Mouse (Mus musculus): ENCODE measurements at regions not wholly inside any gene's neighbourhood (a gene's known extent, or its start where the extent isn't known, plus 50 kb on each side); places are given as distances from the start of the nearest gene placed in this dataset.

GRCm38 (mm10) chr1:64195294-64195693 lies 73.2 kb upstream of the Klf7 start:
- Histone ChIP-seq H3K4me2 (no peak overlapping the region), H3K9ac (no peak overlapping the region), H3K4me3 (replicated peaks) (no peak overlapping the region), H3K36me3 (no peaks in the 10 kb centered on the region), H3K27me3 (no peaks in the 10 kb centered on the region), H3K27ac (no peak overlapping the region), H3K9me3 (replicated peaks) (no peaks in the 10 kb centered on the region), H3K4me1 (replicated peaks) (peaks cover 5% of the 10 kb centered on the region)
- DNase-seq = no peak
- ATAC-seq (ENCODE audit: low read depth) = no peak
- 28% methylated on average over 4 of the region's 4 CpGs for WGBS (ENCODE audit: insufficient replicate concordance)

DNA sequence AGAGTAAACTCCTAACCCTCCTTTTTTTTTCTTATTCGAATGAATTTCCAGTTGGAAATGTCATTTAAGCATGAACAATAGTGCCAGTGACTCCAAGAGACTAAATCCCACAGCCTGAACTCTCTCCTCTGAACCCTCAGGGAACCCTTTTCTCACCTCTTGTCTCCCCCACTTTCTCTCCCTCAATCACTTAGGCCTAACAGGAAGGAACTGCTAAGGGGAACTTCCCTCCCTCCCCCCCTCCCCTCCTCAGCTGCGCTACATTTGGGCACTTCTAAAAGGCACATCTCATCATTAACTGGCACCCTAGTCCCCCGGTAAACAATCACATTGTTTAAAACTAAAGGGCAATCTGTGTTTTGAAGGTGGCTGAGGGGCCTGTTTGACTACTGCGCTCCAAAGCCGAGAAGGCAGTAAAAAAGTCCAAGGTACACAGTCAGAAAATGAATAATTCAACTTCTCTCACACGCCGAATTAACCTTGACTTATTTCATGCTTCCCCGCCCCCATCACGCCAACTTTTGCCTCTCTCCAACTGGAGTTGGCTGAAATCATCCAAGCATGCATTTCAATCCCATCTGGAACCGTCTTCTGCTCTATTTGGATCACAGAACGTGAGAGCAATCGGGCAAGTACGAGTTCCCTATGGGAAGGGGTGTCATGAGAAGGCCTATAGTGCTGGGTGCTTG lies 71.2 kb upstream of the Klf7 start:
- Histone ChIP-seq H3K27ac (no peak overlapping the region), H3K9me3 (replicated peaks) (no peaks in the 10 kb centered on the region), H3K36me3 (no peaks in the 10 kb centered on the region), H3K4me2 (no peak overlapping the region), H3K4me3 (replicated peaks) (no peak overlapping the region), H3K27me3 (no peaks in the 10 kb centered on the region), H3K4me1 (replicated peaks) (peaks cover 5% of the 10 kb centered on the region), H3K9ac (no peak overlapping the region)
- no peak for ATAC-seq (ENCODE audit: low read depth)
- 40% methylated on average over 13 of the region's 13 CpGs for WGBS (ENCODE audit: insufficient replicate concordance)
- DNase-seq = no peak

DNA sequence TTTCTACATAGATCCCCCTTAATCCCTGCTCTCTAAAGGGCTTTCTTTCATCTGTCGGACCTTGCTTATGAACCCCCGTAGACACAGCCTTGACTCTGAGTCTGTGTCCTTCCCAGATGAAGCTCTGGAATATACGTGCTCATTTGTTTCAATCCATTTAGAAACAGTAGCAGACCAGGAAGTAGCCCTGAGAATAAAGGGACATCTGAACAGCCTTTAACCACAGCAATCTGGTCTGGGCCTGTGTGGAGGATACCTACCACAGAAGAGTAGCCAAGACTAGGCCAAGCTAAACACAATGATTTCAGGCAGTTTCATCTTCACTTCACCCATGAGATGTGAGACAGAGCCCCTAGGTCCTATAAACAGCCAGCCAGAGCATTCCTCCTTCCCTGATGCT lies 70.7 kb upstream of the Klf7 start:
- Histone ChIP-seq H3K4me1 (replicated peaks) (peaks cover 5% of the 10 kb centered on the region), H3K27me3 (no peaks in the 10 kb centered on the region), H3K9ac (no peak overlapping the region), H3K9me3 (replicated peaks) (no peaks in the 10 kb centered on the region), H3K4me3 (replicated peaks) (no peak overlapping the region), H3K4me2 (no peak overlapping the region), H3K36me3 (no peaks in the 10 kb centered on the region), H3K27ac (no peak overlapping the region)
- 52% methylated on average over 3 of the region's 3 CpGs for WGBS (ENCODE audit: insufficient replicate concordance)
- ATAC-seq (ENCODE audit: low read depth) = no peak
- no peak for DNase-seq

DNA sequence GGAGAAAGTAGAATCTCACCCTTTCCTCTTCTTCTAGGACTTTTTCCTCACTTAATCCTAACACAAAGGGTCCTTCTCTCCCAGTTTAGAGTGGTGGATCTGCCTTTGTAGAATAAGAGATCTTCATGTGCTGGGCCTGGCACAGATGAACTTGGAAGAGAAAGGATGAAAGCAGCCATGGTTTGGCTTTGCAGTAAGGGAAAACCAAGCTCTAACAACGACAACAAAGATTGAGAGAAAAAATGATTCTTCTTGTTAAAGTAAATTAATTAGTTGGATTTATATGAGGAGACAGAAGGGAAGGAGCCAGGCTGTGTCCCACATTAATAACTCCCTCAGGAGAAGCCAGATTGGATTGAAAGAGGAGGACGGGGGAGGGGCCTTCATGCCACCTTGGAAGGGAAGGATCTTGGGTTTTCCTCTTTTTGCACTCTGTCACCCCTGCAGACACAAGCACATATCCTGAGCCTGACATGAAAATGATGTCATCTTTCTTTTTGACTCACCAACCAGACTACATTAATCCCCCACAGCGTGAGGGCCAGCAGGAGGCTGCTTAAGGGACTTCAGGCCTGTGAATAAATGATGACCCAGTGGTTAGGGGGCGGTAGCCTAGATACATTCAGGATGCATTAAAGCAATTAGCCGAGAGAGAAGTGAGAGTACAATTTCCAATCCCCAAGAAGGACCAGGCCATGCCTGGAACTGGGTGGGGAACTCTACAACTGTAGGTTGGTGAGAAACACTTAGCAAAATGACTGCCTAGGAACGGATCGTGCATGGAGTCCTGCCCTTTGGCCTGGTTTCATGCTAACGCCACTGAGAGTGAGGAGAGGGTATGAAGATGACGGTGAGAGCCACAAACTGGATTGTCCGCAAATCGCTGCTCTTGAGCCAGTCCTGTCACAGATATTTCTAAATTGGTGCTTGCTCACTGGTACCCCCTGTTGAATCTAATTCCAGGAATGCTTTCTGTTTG lies 69.4 kb upstream of the Klf7 start:
- Histone ChIP-seq H3K9me3 (replicated peaks) (no peaks in the 10 kb centered on the region), H3K4me1 (replicated peaks) (peaks cover 5% of the 10 kb centered on the region), H3K9ac (no peak overlapping the region), H3K27ac (no peak overlapping the region), H3K27me3 (no peaks in the 10 kb centered on the region), H3K4me3 (replicated peaks) (no peak overlapping the region), H3K4me2 (no peak overlapping the region), H3K36me3 (no peaks in the 10 kb centered on the region)
- no peak for DNase-seq
- 67% methylated on average over 11 of the region's 11 CpGs for WGBS (ENCODE audit: insufficient replicate concordance)
- ATAC-seq (ENCODE audit: low read depth) = no peak

DNA sequence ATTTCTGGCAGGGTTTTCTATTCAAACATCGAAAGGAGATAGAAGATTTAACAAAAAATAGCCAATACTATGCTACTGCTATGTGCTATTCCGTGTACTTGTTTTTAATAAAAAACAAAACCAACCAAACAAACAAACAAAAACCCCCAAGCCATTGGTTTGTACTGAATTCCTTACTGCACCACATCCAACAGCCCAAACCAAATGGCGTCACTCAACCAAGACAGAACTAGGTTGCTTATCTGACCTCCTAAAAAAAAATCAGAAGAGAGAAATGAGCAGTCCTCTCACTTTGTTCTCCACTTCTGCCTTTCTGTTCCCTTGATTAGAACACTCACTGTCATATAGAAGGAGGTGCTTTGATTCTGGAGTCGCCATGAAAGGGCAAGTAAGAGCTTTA lies 68.6 kb upstream of the Klf7 start:
- no peaks in the 10 kb centered on the region for H3K36me3 ChIP-seq
- no peak overlapping the region for H3K4me3 ChIP-seq (replicated peaks)
- no peak for DNase-seq
- H3K27ac ChIP-seq = no peak overlapping the region
- H3K4me1 ChIP-seq (replicated peaks) = peaks cover 5% of the 10 kb centered on the region
- no peak overlapping the region for H3K4me2 ChIP-seq
- H3K9me3 ChIP-seq (replicated peaks) = no peaks in the 10 kb centered on the region
- WGBS (ENCODE audit: insufficient replicate concordance) = 59% methylated on average over 4 of the region's 4 CpGs
- no peak for ATAC-seq (ENCODE audit: low read depth)
- no peak overlapping the region for H3K9ac ChIP-seq
- H3K27me3 ChIP-seq = no peaks in the 10 kb centered on the region

GRCm38 (mm10) chr1:64190097-64190496 lies 68.0 kb upstream of the Klf7 start:
- Histone ChIP-seq H3K9ac (no peak overlapping the region), H3K4me3 (replicated peaks) (no peak overlapping the region), H3K27ac (no peak overlapping the region), H3K4me1 (replicated peaks) (peaks cover 5% of the 10 kb centered on the region), H3K36me3 (no peaks in the 10 kb centered on the region), H3K27me3 (no peaks in the 10 kb centered on the region), H3K9me3 (replicated peaks) (0 out of 2 replicates have a peak, but pooled peaks cover 4% of the 10 kb centered on the region), H3K4me2 (no peak overlapping the region)
- 15% methylated on average over 5 of the region's 5 CpGs for WGBS (ENCODE audit: insufficient replicate concordance)
- ATAC-seq (ENCODE audit: low read depth) = no peak
- DNase-seq = no peak

DNA sequence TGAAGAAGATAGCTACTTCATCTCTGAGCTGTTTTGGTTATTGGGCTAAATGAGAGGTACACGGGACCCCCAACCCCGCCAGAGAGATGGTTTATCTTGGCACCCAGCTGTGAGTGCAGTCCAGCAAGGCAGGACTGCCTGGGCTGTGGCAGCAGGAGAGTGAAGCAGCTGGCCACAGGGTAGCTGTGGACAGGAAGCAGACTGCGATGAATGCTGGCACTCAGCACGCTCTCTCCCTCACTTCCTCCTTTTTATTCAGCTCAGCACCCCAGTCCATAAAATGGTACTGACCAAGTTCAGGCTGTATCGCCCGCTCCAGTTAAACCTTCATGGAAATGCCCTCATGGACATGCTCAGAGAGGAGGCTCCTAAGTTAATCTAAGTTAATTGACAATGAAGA lies 67.4 kb upstream of the Klf7 start:
- H3K4me3 ChIP-seq (replicated peaks) = no peak overlapping the region
- H3K27me3 ChIP-seq = no peaks in the 10 kb centered on the region
- no peak overlapping the region for H3K4me2 ChIP-seq
- H3K9me3 ChIP-seq (replicated peaks) = 0 out of 2 replicates have a peak, but pooled peaks cover 4% of the 10 kb centered on the region
- no peak overlapping the region for H3K9ac ChIP-seq
- H3K4me1 ChIP-seq (replicated peaks) = peaks cover 5% of the 10 kb centered on the region
- no peak for DNase-seq
- H3K36me3 ChIP-seq = no peaks in the 10 kb centered on the region
- no peak for ATAC-seq (ENCODE audit: low read depth)
- no peak overlapping the region for H3K27ac ChIP-seq
- 17% methylated on average over 6 of the region's 6 CpGs for WGBS (ENCODE audit: insufficient replicate concordance)

DNA sequence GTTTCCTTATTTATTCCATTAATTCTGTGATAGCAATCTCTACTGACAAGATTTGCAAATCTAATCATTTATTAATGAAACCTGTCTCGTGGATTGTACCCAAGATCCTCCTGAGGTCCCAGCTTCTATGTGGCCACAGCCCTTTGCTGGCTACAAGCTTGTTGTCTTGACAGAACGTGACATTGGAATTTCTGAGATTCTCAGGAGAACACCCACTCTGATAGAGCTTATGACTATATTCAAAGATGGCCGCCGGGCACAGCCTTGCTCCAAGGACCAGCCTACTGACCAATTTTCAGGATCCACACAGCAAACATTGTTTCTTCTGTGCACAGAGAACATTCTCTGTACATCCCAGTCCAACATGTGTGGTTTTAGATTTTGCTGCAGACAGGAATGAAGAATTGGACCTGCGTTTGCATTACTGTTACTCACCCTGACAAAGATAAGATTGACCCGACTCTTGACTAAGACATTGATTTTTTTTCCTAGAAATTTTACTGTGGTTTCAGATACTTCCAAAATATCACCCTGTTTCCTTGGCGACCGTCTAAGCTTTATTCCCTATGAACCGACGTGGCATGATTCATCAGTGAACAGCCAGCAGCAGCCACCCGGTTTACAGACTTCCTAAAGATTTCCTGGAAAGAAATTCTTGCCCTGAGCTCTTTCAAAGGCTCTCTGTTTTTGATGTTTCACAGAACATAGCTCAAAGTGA lies 65.9 kb upstream of the Klf7 start:
- no peak overlapping the region for H3K4me2 ChIP-seq
- H3K4me1 ChIP-seq (replicated peaks) = no peaks in the 10 kb centered on the region
- H3K27ac ChIP-seq = no peak overlapping the region
- whole genome bisulfite sequencing (ENCODE audit: insufficient replicate concordance) = 64% methylated on average over 11 of the region's 11 CpGs
- no peaks in the 10 kb centered on the region for H3K36me3 ChIP-seq
- no peak overlapping the region for H3K4me3 ChIP-seq (replicated peaks)
- DNase-seq = no peak
- H3K9ac ChIP-seq = no peak overlapping the region
- no peaks in the 10 kb centered on the region for H3K27me3 ChIP-seq
- no peak for ATAC-seq (ENCODE audit: low read depth)
- H3K9me3 ChIP-seq (replicated peaks) = 0 out of 2 replicates have a peak, but pooled peaks cover 4% of the 10 kb centered on the region

DNA sequence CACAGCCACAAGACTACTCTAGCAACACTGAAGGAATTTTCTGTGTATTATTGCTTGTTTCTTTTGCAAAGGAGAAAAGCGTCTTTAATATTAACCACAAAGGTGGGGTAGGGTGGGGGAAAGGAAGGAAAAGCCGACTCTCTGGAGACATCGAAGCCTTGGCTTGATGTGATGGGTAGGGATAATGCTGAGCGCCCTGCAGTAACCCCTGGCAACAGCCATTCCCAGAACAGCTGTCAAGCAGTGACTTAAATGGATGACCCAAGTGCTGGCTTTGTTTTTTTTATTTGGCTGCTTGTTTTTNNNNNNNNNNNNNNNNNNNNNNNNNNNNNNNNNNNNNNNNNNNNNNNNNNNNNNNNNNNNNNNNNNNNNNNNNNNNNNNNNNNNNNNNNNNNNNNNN lies 51.6 kb upstream of the Klf7 start:
- Histone ChIP-seq H3K4me1 (replicated peaks) (no peaks in the 10 kb centered on the region), H3K9me3 (replicated peaks) (no peaks in the 10 kb centered on the region), H3K27me3 (no peaks in the 10 kb centered on the region), H3K9ac (no peak overlapping the region), H3K4me3 (replicated peaks) (no peak overlapping the region), H3K27ac (no peak overlapping the region), H3K4me2 (no peak overlapping the region), H3K36me3 (no peaks in the 10 kb centered on the region)
- 55% methylated on average over 4 of the region's 4 CpGs for WGBS (ENCODE audit: insufficient replicate concordance)
- ATAC-seq (ENCODE audit: low read depth) = no peak
- DNase-seq = no peak

- no peaks in the 10 kb centered on the region for H3K36me3 ChIP-seq
- H3K9me3 ChIP-seq (replicated peaks) = no peaks in the 10 kb centered on the region
- 57% methylated on average over 2 of the region's 2 CpGs for WGBS (ENCODE audit: insufficient replicate concordance)
- no peaks in the 10 kb centered on the region for H3K4me1 ChIP-seq (replicated peaks)
- DNase-seq (no peak), ATAC-seq (ENCODE audit: low read depth) (no peak)
- no peaks in the 10 kb centered on the region for H3K27me3 ChIP-seq
- H3K4me2 ChIP-seq = no peak overlapping the region
- H3K4me3 ChIP-seq (replicated peaks) = no peak overlapping the region
- H3K27ac ChIP-seq = no peak overlapping the region
- H3K9ac ChIP-seq = no peak overlapping the region
Observed at GRCm38 (mm10) chr1:64172122-64172521, 50.0 kb upstream of the Klf7 start.

Data from liver, embryonic 13.5 days (tissue).